Comparison of ENCODE assay signal across 7 mouse cellular contexts in the genomic region with DNA sequence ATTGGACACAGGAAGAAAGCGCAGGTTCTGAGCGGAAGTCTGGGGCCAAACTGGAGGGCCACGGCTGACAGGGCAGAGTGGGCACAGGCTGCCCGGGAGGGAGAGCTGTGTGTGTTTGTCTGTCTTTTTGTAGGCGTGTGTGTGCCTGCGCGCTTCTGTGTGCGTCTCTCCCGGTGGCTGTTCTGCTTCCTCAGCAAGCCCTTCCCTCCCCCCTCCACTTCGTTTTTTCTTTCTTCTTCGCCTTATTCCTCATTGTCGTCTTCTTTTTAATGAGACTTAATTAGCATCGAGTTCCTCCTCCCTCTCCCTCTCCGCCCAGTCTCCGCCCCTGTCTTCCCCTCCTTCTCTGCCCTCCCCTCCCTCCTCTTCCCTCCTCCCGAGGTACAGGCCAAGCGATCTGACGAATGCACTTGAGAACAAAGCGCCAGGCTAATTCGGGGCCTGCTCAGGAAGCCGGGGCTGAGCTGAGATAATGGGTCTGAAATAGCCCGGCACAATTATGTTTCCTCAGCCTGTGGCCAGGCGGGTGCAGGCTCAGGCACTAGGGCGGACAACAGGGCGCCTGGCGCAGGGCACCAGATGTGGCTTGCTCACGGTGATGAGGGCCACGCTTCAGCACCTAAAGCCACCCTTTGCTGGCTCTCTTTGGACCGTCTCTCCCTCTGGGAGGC.
DNase-seq lines count a peak whose midpoint lies in the region; ATAC-seq and TF ChIP-seq lines count a peak whose summit lies in the region.

No protein-coding gene starts in this region.

- no peak for TF ChIP-seq CTCF in lung, embryonic 14.5 days (IDR thresholded peaks at IDR 0.05; ENCODE audit: low read depth)
- TF ChIP-seq CTCF in olfactory bulb, adult 2 months (IDR thresholded peaks at IDR 0.05; ENCODE audit: insufficient read depth, low read depth, low read length), result no peak

- H3K9me3 ChIP-seq in hindbrain, embryonic 10.5 days, result no peaks in the 10 kb centered on the region
- H3K9me3 ChIP-seq in lung, embryonic 14.5 days (ENCODE audit: low read depth, low read length), result no peaks in the 10 kb centered on the region

- no peak for TF ChIP-seq POLR2A in olfactory bulb, adult 2 months (IDR thresholded peaks at IDR 0.05; ENCODE audit: insufficient read depth, low read depth, low read length)

- H3K36me3 ChIP-seq in hindbrain, embryonic 10.5 days, result no peaks in the 10 kb centered on the region
- H3K36me3 ChIP-seq in lung, embryonic 14.5 days (ENCODE audit: insufficient read depth), result no peaks in the 10 kb centered on the region

- peak overlapping the region; percentile 46 for H3K9ac ChIP-seq in lung, embryonic 14.5 days

- WGBS in hindbrain, embryonic 10.5 days, result 27% methylated on average over 29 of the region's 29 CpGs
- WGBS in lung, embryonic 14.5 days, result 19% methylated on average over 27 of the region's 29 CpGs
- 30% methylated on average over 29 of the region's 29 CpGs for WGBS in olfactory bulb, adult 2 months

- H3K27me3 ChIP-seq in hindbrain, embryonic 10.5 days (ENCODE audit: insufficient read depth, poor library complexity, severe bottlenecking), result peaks cover 94% of the 10 kb centered on the region
- H3K27me3 ChIP-seq in lung, embryonic 14.5 days (ENCODE audit: insufficient read depth, low read length), result no peaks in the 10 kb centered on the region

- ATAC-seq in lung, embryonic 14.5 days (ENCODE audit: insufficient read depth), result peak; percentile 84

- peak overlapping the region; percentile 40 for H3K4me3 ChIP-seq in hindbrain, embryonic 10.5 days
- H3K4me3 ChIP-seq in lung, embryonic 14.5 days (ENCODE audit: low read depth, low read length), result peak overlapping the region; percentile 17
- H3K4me3 ChIP-seq in olfactory bulb, adult 2 months (ENCODE audit: insufficient read depth, low read depth, low read length), result peak overlapping the region; percentile 32

- peaks cover 45% of the 10 kb centered on the region for H3K4me1 ChIP-seq in hindbrain, embryonic 10.5 days (replicated peaks)
- peaks cover 7% of the 10 kb centered on the region; the same call in 1 of the 2 replicates for H3K4me1 ChIP-seq in lung, embryonic 14.5 days (ENCODE audit: insufficient read depth)
- H3K4me1 ChIP-seq in olfactory bulb, adult 2 months (ENCODE audit: control insufficient read depth, insufficient read depth, low read length), result peaks cover 19% of the 10 kb centered on the region

- H3K27ac ChIP-seq in hindbrain, embryonic 10.5 days, result peak overlapping the region; percentile 92
- H3K27ac ChIP-seq in lung, embryonic 14.5 days (ENCODE audit: low read depth), result peak overlapping the region; percentile 94
- peak overlapping the region; percentile 40; the same call in 1 of the 2 replicates for H3K27ac ChIP-seq in olfactory bulb, adult 2 months (ENCODE audit: insufficient read depth, low read depth, low read length)

- peak overlapping the region; percentile 52 for H3K4me2 ChIP-seq in lung, embryonic 14.5 days

- peak; percentile 61 for DNase-seq in ZHBTc4 (ENCODE audit: low read depth, low spot score)
- peak; percentile 35 to 62 for DNase-seq in cerebellum, adult 18-20 months
- peak; percentile 22 to 54 for DNase-seq in frontal cortex, adult 2 months (ENCODE audit: extremely low spot score in 1 of 2, low spot score in 1 of 2)
- peak; percentile 74 for DNase-seq in hindbrain, embryonic 10.5 days (ENCODE audit: low spot score)
- peak; percentile 60 for DNase-seq in layer of hippocampus, adult 9-11 months
- peak; percentile 85 for DNase-seq in lung, embryonic 14.5 days

Comparison
In these comparisons a context has a peak if more than half of its experiments do, and no peak if none do; other contexts are left out.
1. Peak in every context shown above with its lines: DNase-seq, ATAC-seq, H3K4me3 ChIP-seq and H3K27ac ChIP-seq.
2. H3K27ac ChIP-seq: peak in every context shown above with its lines; median percentile 94 in lung, embryonic 14.5 days; 92 in hindbrain, embryonic 10.5 days; 40 in olfactory bulb, adult 2 months.